Mouse (Mus musculus): ENCODE results near the gene Saal1.

DNA sequence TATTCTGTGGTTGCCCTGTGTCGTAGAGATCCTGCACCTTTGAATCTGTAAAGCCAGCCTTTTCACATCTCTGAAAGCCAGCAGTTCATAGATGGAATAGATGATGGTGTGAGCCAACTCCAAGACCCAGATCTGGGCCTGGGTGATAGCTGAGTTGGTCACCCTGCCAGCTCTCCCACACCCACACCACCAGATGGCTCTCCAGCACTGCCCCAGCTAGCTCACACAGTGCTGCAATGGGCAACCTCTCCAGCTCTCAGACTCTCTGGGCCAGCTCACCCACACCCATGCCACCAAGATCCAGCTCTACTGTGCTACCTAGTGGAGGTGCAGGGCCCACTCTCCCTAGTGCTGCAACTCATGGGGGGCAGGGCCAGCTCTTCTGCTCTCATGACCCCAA is 67.3 kb downstream of the Saal1 start:
- no peak for TF ChIP-seq CTCF (conservative IDR thresholded peaks at IDR 0.05; ENCODE audit: low read length)
- TF ChIP-seq POU5F1 (IDR thresholded peaks at IDR 0.05; ENCODE audit: borderline replicate concordance, low read length): no peak

All from E14TG2a.4 (cell line).